Mouse (Mus musculus) lung, embryonic 16.5 days (tissue): ENCODE results near the gene Wnt10b. TPM values are rescaled to one million over a fixed set of nuclear protein-coding genes. Genes with fewer than 3 reads are reported as not detected.

ENCODE experiments used
- ATAC-seq: fragments of 200-750 bp; cut with Nextera tagmentation; 2 replicates; pipeline ENCODE4 v1.8.0; 2017; ENCODE audit warnings: low read depth, mild to moderate bottlenecking, moderate library complexity
- H3K27ac ChIP-seq: fragments of 300-500 bp; sonication (generic); 2 replicates; pipeline ENCODE4 v1.5.1; 2014; ENCODE audit warnings: mild to moderate bottlenecking, control low read depth, low read length
- H3K27me3 ChIP-seq: fragments of 300-500 bp; sonication (generic); 2 replicates; pipeline ENCODE4 v1.6.1; 2014; ENCODE audit warnings: low read depth, low read length, mixed read lengths; ENCODE audit not compliant: control insufficient read depth, insufficient read depth
- H3K36me3 ChIP-seq: fragments of 300-500 bp; sonication (generic); 2 replicates; pipeline ENCODE4 v1.6.1; 2014; ENCODE audit warnings: low read length; ENCODE audit not compliant: control insufficient read depth, insufficient read depth
- H3K4me1 ChIP-seq: fragments of 300-500 bp; sonication (generic); replicated peaks from 2 replicates; pipeline ENCODE4 v1.6.1; 2014; ENCODE audit warnings: low read length, mixed read lengths; ENCODE audit not compliant: control insufficient read depth, insufficient read depth
- H3K4me2 ChIP-seq: fragments of 300-500 bp; sonication (generic); 2 replicates; pipeline ENCODE4 v1.6.1; 2014; ENCODE audit warnings: low read depth, low read length, control low read depth
- H3K4me3 ChIP-seq: fragments of 300-500 bp; sonication (generic); 2 replicates; pipeline ENCODE4 v1.5.1; 2014; ENCODE audit warnings: mild to moderate bottlenecking, low read length, control low read depth
- H3K9ac ChIP-seq: fragments of 300-500 bp; sonication (generic); 2 replicates; pipeline ENCODE4 v1.6.1; 2014; ENCODE audit warnings: low read length, control low read depth
- H3K9me3 ChIP-seq: fragments of 300-500 bp; sonication (generic); 2 replicates; pipeline ENCODE4 v1.6.1; 2016; ENCODE audit warnings: low read length; ENCODE audit not compliant: control insufficient read depth
- WGBS: fragments of 180-500 bp; shearing (Covaris S2); extraction: QIAGEN DNeasy Blood & Tissue Kit; methylation state at CpG from one replicate; pipeline ENCODE4 v1.1.7; 2014; 5-methylcytosine and 5-hydroxymethylcytosine counted together
- polyA plus RNA-seq: library from polyadenylated mRNA; unstranded; fragments of >200 nt; fragmentation: Nextera tagmentation; extraction: Ambion mirVana; gene quantifications from 2 replicates; pipeline ENCODE4 v1.2.1, GENCODE M21; 2015

Wnt10b gene
- polyA plus RNA-seq, 1 experiment from 2014 or later, result 0.13 TPM

DNA sequence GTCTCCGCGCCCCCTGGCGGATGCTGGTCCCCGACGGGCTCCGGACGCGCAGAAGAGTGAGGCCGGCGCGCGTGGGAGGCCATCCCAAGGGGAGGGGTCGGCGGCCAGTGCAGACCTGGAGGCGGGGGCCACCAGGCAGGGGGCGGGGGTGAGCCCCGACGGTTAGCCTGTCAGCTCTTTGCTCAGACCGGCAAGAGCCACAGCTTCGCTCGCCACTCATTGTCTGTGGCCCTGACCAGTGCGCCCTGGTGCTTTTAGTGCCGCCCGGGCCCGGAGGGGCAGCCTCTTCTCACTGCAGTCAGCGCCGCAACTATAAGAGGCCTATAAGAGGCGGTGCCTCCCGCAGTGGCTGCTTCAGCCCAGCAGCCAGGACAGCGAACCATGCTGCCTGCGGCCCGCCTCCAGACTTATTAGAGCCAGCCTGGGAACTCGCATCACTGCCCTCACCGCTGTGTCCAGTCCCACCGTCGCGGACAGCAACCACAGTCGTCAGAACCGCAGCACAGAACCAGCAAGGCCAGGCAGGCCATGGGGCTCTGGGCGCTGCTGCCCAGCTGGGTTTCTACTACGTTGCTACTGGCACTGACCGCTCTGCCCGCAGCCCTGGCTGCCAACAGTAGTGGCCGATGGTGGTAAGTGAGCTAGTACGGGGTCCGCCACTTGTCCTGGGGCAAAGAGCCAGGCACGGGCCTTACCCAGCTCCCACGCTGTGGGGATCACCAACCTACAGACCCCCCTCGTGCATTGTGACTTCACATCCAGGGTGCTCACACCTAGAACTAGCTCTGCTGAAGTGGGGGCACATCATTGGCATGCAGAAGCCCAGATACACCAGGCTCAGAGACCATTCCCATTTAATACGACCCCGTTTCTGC, 11.9 kb upstream of the Wnt10b start, which contains the start of gene Wnt1:
Gene Wnt1 (plus strand): TSS at position 197 of the 875 bp plus-strand sequence.
- peaks cover 77% of the 10 kb centered on the region for H3K27me3 ChIP-seq
- ATAC-seq, result peak; percentile 38; the same call in 1 of the 2 replicates
- WGBS, result 4% methylated on average over 51 of the region's 51 CpGs
- H3K4me3 ChIP-seq, result peak within 1 kb of the TSS; percentile 30
- no peak within 1 kb of the TSS for H3K9ac ChIP-seq
- peak within 1 kb of the TSS; percentile 39; the same call in 1 of the 2 replicates for H3K4me2 ChIP-seq
- H3K36me3 ChIP-seq, result no peaks in the 10 kb centered on the region
- H3K4me1 ChIP-seq, result peaks cover 20% of the 10 kb centered on the region
- H3K9me3 ChIP-seq, result peaks cover 4% of the 10 kb centered on the region
- H3K27ac ChIP-seq, result no peak within 1 kb of the TSS

DNA sequence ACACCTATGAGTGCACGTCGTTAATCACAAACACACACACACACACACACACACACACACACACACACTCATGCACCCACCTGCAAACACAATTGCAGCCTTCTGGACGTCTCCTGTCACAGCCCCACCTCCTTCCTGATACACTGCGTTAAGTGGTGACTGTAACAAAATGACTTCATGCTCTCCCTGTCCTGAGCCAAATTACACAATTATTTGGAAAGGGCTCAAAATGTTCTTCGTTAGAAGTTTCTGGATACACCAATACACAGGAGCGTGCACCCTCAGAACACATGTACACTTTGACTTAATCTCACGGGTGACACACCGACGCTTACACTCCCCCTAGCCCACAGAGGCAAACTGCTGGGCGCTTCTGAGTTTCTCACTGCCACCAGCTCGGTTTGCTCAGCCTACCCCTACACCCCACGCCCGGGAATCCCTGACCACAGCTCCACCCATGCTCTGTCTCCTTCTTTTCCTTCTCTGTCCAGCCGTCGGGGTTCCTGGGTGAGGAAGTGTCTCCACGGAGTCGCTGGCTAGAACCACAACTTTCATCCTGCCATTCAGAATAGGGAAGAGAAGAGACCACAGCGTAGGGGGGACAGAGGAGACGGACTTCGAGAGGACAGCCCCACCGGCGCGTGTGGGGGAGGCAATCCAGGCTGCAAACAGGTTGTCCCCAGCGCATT, 11.2 kb upstream of the Wnt10b start:
- peaks cover 20% of the 10 kb centered on the region for H3K4me1 ChIP-seq
- WGBS, result 9% methylated on average over 24 of the region's 24 CpGs
- no peak overlapping the region for H3K27ac ChIP-seq
- H3K9me3 ChIP-seq, result peaks cover 4% of the 10 kb centered on the region
- no peak for ATAC-seq
- peak overlapping the region; percentile 34; the same call in 1 of the 2 replicates for H3K4me2 ChIP-seq
- no peaks in the 10 kb centered on the region for H3K36me3 ChIP-seq
- H3K4me3 ChIP-seq, result no peak overlapping the region
- peaks cover 69% of the 10 kb centered on the region for H3K27me3 ChIP-seq
- no peak overlapping the region for H3K9ac ChIP-seq

DNA sequence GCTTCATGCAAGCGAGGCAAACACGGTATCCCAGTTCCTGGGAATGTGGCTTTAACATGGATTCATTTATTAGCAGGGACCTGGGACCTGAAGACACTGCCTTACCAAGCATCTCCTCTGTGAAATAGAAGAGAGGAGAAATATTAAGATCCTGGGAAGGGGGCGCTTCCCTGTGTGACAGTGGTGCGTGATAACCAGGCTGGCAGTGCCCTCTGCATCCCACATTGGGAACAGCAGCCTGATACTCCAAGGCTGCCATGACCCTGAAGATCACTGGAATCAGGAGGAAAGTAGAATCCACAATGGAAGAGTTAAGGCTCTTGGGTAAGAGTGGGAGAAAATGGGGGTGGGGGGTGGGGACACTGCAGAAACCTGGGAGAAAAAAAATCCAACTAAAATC, 10.0 kb upstream of the Wnt10b start:
- peaks cover 14% of the 10 kb centered on the region for H3K4me1 ChIP-seq
- H3K9me3 ChIP-seq, result peaks cover 4% of the 10 kb centered on the region
- no peak overlapping the region for H3K27ac ChIP-seq
- H3K4me3 ChIP-seq, result no peak overlapping the region
- no peak overlapping the region for H3K4me2 ChIP-seq
- peaks cover 60% of the 10 kb centered on the region for H3K27me3 ChIP-seq
- H3K9ac ChIP-seq, result no peak overlapping the region
- ATAC-seq, result no peak
- WGBS, result 22% methylated on average over 4 of the region's 4 CpGs
- H3K36me3 ChIP-seq, result no peaks in the 10 kb centered on the region

DNA sequence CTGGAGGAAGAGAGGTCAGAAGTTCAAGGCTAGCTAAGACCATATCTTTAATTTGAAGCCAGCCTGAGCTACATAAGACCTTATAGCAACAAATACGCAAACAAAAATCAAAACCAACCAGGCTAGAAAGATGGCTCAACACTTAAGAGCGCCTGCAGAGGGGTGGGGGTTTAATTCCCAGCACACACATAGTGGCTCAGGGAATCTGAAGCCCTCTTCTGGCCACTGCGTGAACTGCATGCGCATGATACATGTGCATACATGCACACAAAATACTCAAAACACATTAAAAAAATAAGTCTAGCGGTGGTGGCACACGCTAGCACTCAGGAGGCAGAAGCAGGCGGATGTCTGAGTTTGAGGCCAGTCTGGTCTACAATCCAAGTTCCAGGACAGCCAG, 7.8 kb upstream of the Wnt10b start:
- no peak for ATAC-seq

DNA sequence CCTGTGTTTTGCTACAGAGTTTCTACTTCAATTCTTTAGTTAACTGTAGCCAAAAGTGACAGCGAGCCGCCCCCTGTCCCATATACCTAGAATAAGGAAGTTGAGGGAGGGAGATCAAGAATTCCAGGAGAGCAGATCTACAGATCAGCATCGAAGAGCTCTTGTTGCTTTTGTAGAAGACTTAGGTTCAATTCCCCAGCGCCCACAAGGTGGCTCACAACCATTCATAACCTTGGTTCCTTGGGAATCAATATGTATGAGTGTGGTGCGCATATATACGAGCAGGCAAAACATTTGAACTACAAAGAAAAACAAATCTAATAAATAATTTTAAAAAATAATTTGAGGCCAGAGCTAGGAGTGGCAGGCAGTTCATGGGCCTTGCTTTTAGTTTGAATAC, 3.2 kb upstream of the Wnt10b start:
- no peaks in the 10 kb centered on the region for H3K36me3 ChIP-seq
- H3K4me1 ChIP-seq, result peaks cover 13% of the 10 kb centered on the region
- no peak overlapping the region for H3K27ac ChIP-seq
- WGBS, result 35% methylated on average over 6 of the region's 6 CpGs
- no peak overlapping the region for H3K9ac ChIP-seq
- no peak for ATAC-seq
- H3K4me3 ChIP-seq, result no peak overlapping the region
- peaks cover 60% of the 10 kb centered on the region for H3K27me3 ChIP-seq
- H3K4me2 ChIP-seq, result no peak overlapping the region
- peaks cover 4% of the 10 kb centered on the region for H3K9me3 ChIP-seq

More for the DNA sequence above, 7.8 kb upstream of the Wnt10b start:
- 32% methylated on average over 7 of the region's 7 CpGs for WGBS
- no peak overlapping the region for H3K4me3 ChIP-seq
- H3K4me2 ChIP-seq, result no peak overlapping the region
- peaks cover 4% of the 10 kb centered on the region; the same call in 1 of the 2 replicates for H3K4me1 ChIP-seq
- H3K9me3 ChIP-seq, result peaks cover 4% of the 10 kb centered on the region
- H3K27ac ChIP-seq, result no peak overlapping the region
- H3K36me3 ChIP-seq, result no peaks in the 10 kb centered on the region
- H3K9ac ChIP-seq, result no peak overlapping the region
- peaks cover 50% of the 10 kb centered on the region for H3K27me3 ChIP-seq

DNA sequence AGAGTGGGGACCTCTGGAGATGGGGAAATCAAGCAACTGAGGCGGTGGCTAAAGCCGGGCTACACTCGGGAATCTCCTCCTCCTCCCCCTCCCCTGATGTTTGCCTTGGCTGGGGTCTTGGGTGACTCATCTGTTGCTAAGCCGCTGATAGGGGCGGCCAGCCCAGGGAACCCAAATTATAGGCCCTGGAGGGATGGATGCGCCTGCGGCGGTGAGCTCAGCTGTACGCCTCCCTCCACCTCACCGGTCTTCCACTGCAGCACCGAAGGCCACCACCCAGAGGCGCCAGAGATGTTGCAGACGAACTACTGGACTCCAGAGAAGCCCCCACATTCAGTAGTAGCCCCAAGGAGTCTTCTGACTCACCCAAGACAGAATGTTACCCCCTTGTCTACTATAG, 2.6 kb upstream of the Wnt10b start:
- Histone ChIP-seq H3K4me2 (no peak overlapping the region), H3K27me3 (peaks cover 66% of the 10 kb centered on the region), H3K36me3 (no peaks in the 10 kb centered on the region), H3K9me3 (no peaks in the 10 kb centered on the region; the same call in 1 of the 2 replicates), H3K4me3 (no peak overlapping the region), H3K9ac (no peak overlapping the region), H3K4me1 (peaks cover 17% of the 10 kb centered on the region), H3K27ac (no peak overlapping the region)
- WGBS, result 3% methylated on average over 11 of the region's 13 CpGs
- ATAC-seq, result no peak

DNA sequence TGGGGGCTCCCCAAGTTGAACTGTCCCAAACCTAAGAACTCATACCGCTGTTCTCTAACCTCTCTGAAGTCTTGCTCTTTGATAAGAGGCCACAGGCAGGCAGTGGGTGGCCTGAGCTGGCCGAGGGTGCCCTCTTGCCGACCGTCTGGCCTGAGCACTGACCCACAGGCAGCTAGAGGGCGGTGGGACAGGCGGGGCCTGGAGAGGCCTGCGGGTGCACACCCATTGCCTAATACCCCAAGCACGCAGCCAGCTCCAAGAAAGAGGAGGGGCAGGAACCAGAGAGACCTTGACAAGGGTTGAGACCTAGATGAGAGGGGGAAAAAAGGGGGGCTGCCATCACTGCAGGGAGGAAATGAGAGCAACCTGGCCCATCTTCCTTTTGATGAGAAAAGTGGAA, 2.1 kb upstream of the Wnt10b start:
- Histone ChIP-seq H3K27me3 (peaks cover 71% of the 10 kb centered on the region), H3K4me2 (no peak overlapping the region), H3K27ac (no peak overlapping the region), H3K4me3 (no peak overlapping the region), H3K9me3 (no peaks in the 10 kb centered on the region), H3K36me3 (no peaks in the 10 kb centered on the region), H3K4me1 (peaks cover 17% of the 10 kb centered on the region), H3K9ac (no peak overlapping the region)
- 3% methylated on average over 8 of the region's 8 CpGs for WGBS
- ATAC-seq, result no peak

DNA sequence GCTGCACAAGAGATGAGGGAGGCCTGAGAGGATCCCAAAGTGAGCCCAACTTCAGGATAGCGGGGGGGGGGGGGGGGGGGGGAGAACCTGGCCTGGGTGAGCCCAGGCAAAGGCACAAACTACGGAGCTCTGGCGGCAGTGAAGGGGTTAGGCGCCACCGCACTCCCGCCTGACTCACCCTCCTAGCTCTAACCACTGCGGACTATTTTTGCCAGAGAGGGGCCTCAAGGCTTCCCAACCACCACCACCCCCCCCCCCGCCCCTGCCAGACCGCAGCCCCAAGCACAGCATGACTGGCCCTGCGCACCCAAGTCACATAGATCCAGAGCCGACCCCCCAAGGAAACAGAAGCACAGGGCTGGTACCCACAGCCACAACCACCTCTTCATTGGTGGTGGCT, 856 bp upstream of the Wnt10b start:
- H3K9ac ChIP-seq, result no peak overlapping the region
- H3K36me3 ChIP-seq, result no peaks in the 10 kb centered on the region
- 12% methylated on average over 10 of the region's 11 CpGs for WGBS
- peaks cover 83% of the 10 kb centered on the region for H3K27me3 ChIP-seq
- H3K4me1 ChIP-seq, result peaks cover 17% of the 10 kb centered on the region
- H3K4me3 ChIP-seq, result no peak overlapping the region
- no peaks in the 10 kb centered on the region for H3K9me3 ChIP-seq
- no peak overlapping the region for H3K4me2 ChIP-seq
- ATAC-seq, result no peak
- no peak overlapping the region for H3K27ac ChIP-seq

DNA sequence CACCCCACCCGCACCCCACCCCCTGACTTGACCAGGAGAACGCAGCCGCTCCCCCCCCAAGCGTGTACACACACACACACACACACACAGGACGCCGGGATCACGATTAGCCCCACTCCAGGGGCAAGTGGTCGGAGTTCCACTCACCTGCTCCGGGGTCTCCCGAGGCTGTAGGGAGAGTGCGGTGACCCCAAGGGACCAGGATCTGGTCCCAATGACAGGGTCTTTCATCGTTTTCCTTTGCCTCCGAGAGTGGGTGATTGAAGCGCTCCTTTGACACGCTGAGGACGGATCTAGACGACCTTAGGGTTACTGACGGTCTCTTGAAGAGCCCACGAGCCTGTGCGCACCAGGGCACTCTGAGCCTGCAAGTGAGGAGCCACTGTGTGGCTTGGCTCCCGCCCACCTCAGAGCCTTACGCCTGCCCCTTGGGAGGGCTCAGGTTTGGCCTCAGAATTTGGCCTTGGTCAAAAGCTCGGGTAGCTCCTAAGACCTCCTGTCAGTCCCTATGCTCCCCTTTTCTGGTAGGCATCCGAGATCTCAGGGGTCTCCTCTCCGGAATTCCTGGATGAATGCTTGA, 331 bp upstream of the Wnt10b start:
- no peak for ATAC-seq
- Histone ChIP-seq H3K4me1 (peaks cover 17% of the 10 kb centered on the region), H3K27me3 (peaks cover 87% of the 10 kb centered on the region), H3K36me3 (no peaks in the 10 kb centered on the region), H3K4me3 (peak overlapping the region; percentile 10), H3K9ac (no peak overlapping the region), H3K9me3 (no peaks in the 10 kb centered on the region), H3K27ac (no peak overlapping the region), H3K4me2 (peak overlapping the region; percentile 40)
- WGBS, result under 1% methylated on average over 21 of the region's 25 CpGs
